ENCODE assay signal across 8 mouse cellular contexts in the genomic region with DNA sequence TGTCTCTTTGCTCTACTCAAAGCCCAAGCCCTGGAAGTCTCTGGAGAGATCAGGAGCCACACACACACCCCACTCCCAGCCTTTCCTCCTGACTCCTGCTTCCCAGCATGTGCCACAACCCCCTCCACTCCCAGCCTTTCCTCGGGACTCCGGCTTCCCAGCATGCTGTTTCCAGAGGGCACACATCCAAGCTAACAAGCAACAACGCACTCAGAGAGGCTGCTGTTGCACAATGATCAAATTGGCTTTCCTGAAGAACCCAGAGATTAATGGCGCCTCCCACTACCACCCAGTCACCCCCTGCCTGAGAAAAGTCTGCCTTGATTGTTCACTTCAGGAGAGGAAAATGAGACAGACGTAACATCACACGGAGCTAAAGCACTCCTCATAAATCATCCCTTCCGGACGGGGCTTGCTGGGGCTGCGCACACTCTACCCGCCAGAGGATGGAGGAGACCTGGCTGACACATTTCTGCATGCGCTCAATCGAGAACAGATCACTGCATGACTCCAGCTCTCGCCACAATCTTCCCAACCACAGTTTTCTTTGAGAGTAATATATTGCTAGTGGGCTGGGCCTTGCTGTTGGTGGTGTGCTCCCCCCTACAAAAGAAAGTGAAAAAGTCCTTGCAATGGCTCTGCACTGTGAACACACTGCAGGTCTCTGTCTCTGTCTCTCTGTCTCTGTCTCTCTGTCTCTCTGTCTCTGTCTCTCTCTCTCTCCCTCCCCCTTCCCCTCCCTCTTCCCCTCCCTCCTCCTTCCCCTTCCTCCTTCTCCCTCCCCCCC.
DNase-seq lines count a peak whose midpoint lies in the region; ATAC-seq and TF ChIP-seq lines count a peak whose summit lies in the region.

No protein-coding gene starts in this region.

- no peaks in the 10 kb centered on the region for H3K36me3 ChIP-seq in liver, postnatal 0 days (replicated peaks; ENCODE audit: insufficient read depth, low read length)
- no peaks in the 10 kb centered on the region for H3K36me3 ChIP-seq in embryonic facial prominence, embryonic 15.5 days
- no peaks in the 10 kb centered on the region for H3K36me3 ChIP-seq in intestine, embryonic 14.5 days (ENCODE audit: control insufficient read depth, insufficient read depth, low read length)

- no peak for ATAC-seq in liver, postnatal 0 days
- ATAC-seq in embryonic facial prominence, embryonic 15.5 days (ENCODE audit: insufficient number of reproducible peaks, low FRiP score, low TSS enrichment, low read depth), result no peak
- ATAC-seq in intestine, embryonic 14.5 days (replicated peaks; ENCODE audit: low FRiP score, low TSS enrichment, low read depth), result peak; percentile 82

- no peak overlapping the region for H3K4me3 ChIP-seq in liver, postnatal 0 days (ENCODE audit: low read depth, low read length)
- 0 out of 2 replicates have a peak overlapping the region, but pooled peaks have one; percentile 3 for H3K4me3 ChIP-seq in embryonic facial prominence, embryonic 15.5 days (replicated peaks)
- H3K4me3 ChIP-seq in intestine, embryonic 14.5 days (ENCODE audit: low read depth, low read length), result peak overlapping the region; percentile 7; the same call in 1 of the 2 replicates
- H3K4me3 ChIP-seq in gastrocnemius, adult 2 months, result no peak overlapping the region
- H3K4me3 ChIP-seq in left cerebral cortex, adult 2 months, result no peak overlapping the region

- H3K9me3 ChIP-seq in liver, postnatal 0 days (ENCODE audit: low read length), result no peaks in the 10 kb centered on the region
- no peaks in the 10 kb centered on the region for H3K9me3 ChIP-seq in embryonic facial prominence, embryonic 15.5 days (replicated peaks)
- H3K9me3 ChIP-seq in intestine, embryonic 14.5 days (ENCODE audit: control insufficient read depth, low read length), result no peaks in the 10 kb centered on the region

- TF ChIP-seq CTCF in liver, postnatal 0 days (IDR thresholded peaks at IDR 0.05; ENCODE audit: low read depth), result no peak
- TF ChIP-seq CTCF in gastrocnemius, adult 2 months (IDR thresholded peaks at IDR 0.05), result no peak
- no peak for TF ChIP-seq CTCF in left cerebral cortex, adult 2 months (IDR thresholded peaks at IDR 0.05)

- no peak overlapping the region for H3K4me2 ChIP-seq in liver, postnatal 0 days (ENCODE audit: low read depth, low read length)
- H3K4me2 ChIP-seq in embryonic facial prominence, embryonic 15.5 days (replicated peaks), result peak overlapping the region; percentile 7; the same call in 1 of the 2 replicates
- H3K4me2 ChIP-seq in intestine, embryonic 14.5 days (ENCODE audit: low read length), result peak overlapping the region; percentile 42

- peak; percentile 5 for DNase-seq in liver
- no peak for DNase-seq in liver, postnatal 0 days
- peak; percentile 74 for DNase-seq in intestine, embryonic 14.5 days (ENCODE audit: low spot score)
- DNase-seq in lung, postnatal 4 days, result peak; percentile 8 to 31
- no peak for DNase-seq in gastrocnemius, adult 2 months
- DNase-seq in left cerebral cortex, adult 2 months (ENCODE audit: extremely low spot score in 1 of 2, low spot score in 2 of 2), result no peak
- no peak for DNase-seq in cerebellum, postnatal 36 days

- no peak overlapping the region for H3K27ac ChIP-seq in liver, postnatal 0 days (ENCODE audit: low read depth)
- no peak overlapping the region for H3K27ac ChIP-seq in embryonic facial prominence, embryonic 15.5 days (replicated peaks)
- 0 out of 2 replicates have a peak overlapping the region, but pooled peaks have one; percentile 43 for H3K27ac ChIP-seq in intestine, embryonic 14.5 days (ENCODE audit: low read depth)
- H3K27ac ChIP-seq in gastrocnemius, adult 2 months, result no peak overlapping the region
- no peak overlapping the region for H3K27ac ChIP-seq in left cerebral cortex, adult 2 months

- no peaks in the 10 kb centered on the region for H3K4me1 ChIP-seq in liver, postnatal 0 days (ENCODE audit: insufficient read depth)
- H3K4me1 ChIP-seq in embryonic facial prominence, embryonic 15.5 days, result 0 out of 2 replicates have a peak, but pooled peaks cover 10% of the 10 kb centered on the region
- H3K4me1 ChIP-seq in intestine, embryonic 14.5 days (replicated peaks; ENCODE audit: control insufficient read depth, insufficient read depth, low read length), result peaks cover 6% of the 10 kb centered on the region

- intact Hi-C loops in gastrocnemius, adult 2 months (cut with DNase I), result no loop called here
- intact Hi-C loops in left cerebral cortex, adult 2 months (cut with DNase I), result no loop called here

- H3K27me3 ChIP-seq in liver, postnatal 0 days (ENCODE audit: insufficient read depth, low read length), result no peaks in the 10 kb centered on the region
- no peaks in the 10 kb centered on the region for H3K27me3 ChIP-seq in embryonic facial prominence, embryonic 15.5 days
- H3K27me3 ChIP-seq in intestine, embryonic 14.5 days (replicated peaks; ENCODE audit: control insufficient read depth, insufficient read depth, low read length), result no peaks in the 10 kb centered on the region

- 20% methylated on average over 13 of the region's 13 CpGs for WGBS in liver, postnatal 0 days (ENCODE audit: insufficient replicate concordance)
- WGBS in embryonic facial prominence, embryonic 15.5 days, result 32% methylated on average over 13 of the region's 13 CpGs
- WGBS in intestine, embryonic 14.5 days, result 5% methylated on average over 13 of the region's 13 CpGs

- no peak for TF ChIP-seq EP300 in liver, postnatal 0 days (IDR thresholded peaks at IDR 0.05; ENCODE audit: low read depth)

- H3K9ac ChIP-seq in liver, postnatal 0 days (replicated peaks), result no peak overlapping the region
- no peak overlapping the region for H3K9ac ChIP-seq in embryonic facial prominence, embryonic 15.5 days
- no peak overlapping the region for H3K9ac ChIP-seq in intestine, embryonic 14.5 days (ENCODE audit: low read length)

Comparison
In these comparisons a context has a peak if more than half of its experiments do, and no peak if none do; other contexts are left out.
1. DNase-seq: peak in liver (single experiment), intestine, embryonic 14.5 days (single experiment) and lung, postnatal 4 days (2 of 2); none in liver, postnatal 0 days (single experiment), gastrocnemius, adult 2 months (single experiment), left cerebral cortex, adult 2 months (0 of 2) and cerebellum, postnatal 36 days (0 of 2).
2. H3K4me3 ChIP-seq: peak in embryonic facial prominence, embryonic 15.5 days (single experiment) and intestine, embryonic 14.5 days (single experiment); none in liver, postnatal 0 days (single experiment), gastrocnemius, adult 2 months (single experiment) and left cerebral cortex, adult 2 months (single experiment).